ENCODE assay signal across 9 mouse cellular contexts in genomic region chr16:91056043-91056821, GRCm38 (mm10). TPM values are rescaled to one million over a fixed set of nuclear protein-coding genes. Genes with fewer than 3 reads are reported as not detected.
DNase-seq lines count a peak whose midpoint lies in the region; ATAC-seq and TF ChIP-seq lines count a peak whose summit lies in the region.
"Had no signal": no experiment of that assay in that cellular context is flagged by ENCODE, and none has a peak within 500 bp of the region (broad histone marks: within the 10 kb centered on the region; RNA-seq: fewer than 3 reads in every experiment).

No protein-coding gene starts in this region.

- H3K4me2 ChIP-seq in forebrain, embryonic 12.5 days: no peak overlapping the region
- no peak overlapping the region for H3K4me2 ChIP-seq in forebrain, embryonic 13.5 days
- H3K4me2 ChIP-seq: embryonic facial prominence, embryonic 15.5 days had no signal

- H3K27ac ChIP-seq in cortical plate, adult 2 months (ENCODE audit: insufficient read depth, low read length): no peak overlapping the region
- H3K27ac ChIP-seq in forebrain, embryonic 12.5 days: no peak overlapping the region
- H3K27ac ChIP-seq in forebrain, embryonic 13.5 days: no peak overlapping the region
- H3K27ac ChIP-seq: embryonic facial prominence, embryonic 15.5 days had no signal

- TF ChIP-seq POLR2A in cortical plate, adult 2 months (IDR thresholded peaks at IDR 0.05; ENCODE audit: extremely low read depth, insufficient read depth, low read length): 0 out of 2 replicates have a peak, but pooled peaks have one; percentile 23

- H3K4me3 ChIP-seq in cortical plate, adult 2 months (ENCODE audit: insufficient read depth, low read length): no peak overlapping the region
- H3K4me3 ChIP-seq in forebrain, embryonic 12.5 days (replicated peaks): no peak overlapping the region
- no peak overlapping the region for H3K4me3 ChIP-seq in forebrain, embryonic 13.5 days
- H3K4me3 ChIP-seq: embryonic facial prominence, embryonic 15.5 days; myocyte had no signal

- H3K36me3 ChIP-seq in forebrain, embryonic 12.5 days (replicated peaks): no peaks in the 10 kb centered on the region
- no peaks in the 10 kb centered on the region for H3K36me3 ChIP-seq in forebrain, embryonic 13.5 days (ENCODE audit: poor library complexity, severe bottlenecking)
- H3K36me3 ChIP-seq: embryonic facial prominence, embryonic 15.5 days had no signal

- peak; percentile 53 for ATAC-seq in neutrophil, adult 5-6 weeks (ENCODE audit: extremely low read depth, insufficient number of reproducible peaks, low FRiP score, poor library complexity, severe bottlenecking)
- no peak for ATAC-seq in forebrain, embryonic 12.5 days (ENCODE audit: low FRiP score)
- ATAC-seq in forebrain, embryonic 13.5 days: no peak

- no peaks in the 10 kb centered on the region for H3K9me3 ChIP-seq in forebrain, embryonic 12.5 days
- no peaks in the 10 kb centered on the region for H3K9me3 ChIP-seq in forebrain, embryonic 13.5 days (replicated peaks)
- H3K9me3 ChIP-seq: embryonic facial prominence, embryonic 15.5 days had no signal

- TF ChIP-seq CTCF in cortical plate, adult 2 months (IDR thresholded peaks at IDR 0.05; ENCODE audit: extremely low read depth, insufficient read depth, low read length): no peak

- 50% methylated on average over 16 of the region's 16 CpGs for WGBS in forebrain, embryonic 12.5 days
- WGBS in forebrain, embryonic 13.5 days: 54% methylated on average over 16 of the region's 16 CpGs

- H3K27me3 ChIP-seq in forebrain, embryonic 12.5 days: peaks cover 11% of the 10 kb centered on the region; the same call in 1 of the 2 replicates
- H3K27me3 ChIP-seq in forebrain, embryonic 13.5 days: peaks cover 13% of the 10 kb centered on the region; the same call in 1 of the 2 replicates
- H3K27me3 ChIP-seq: embryonic facial prominence, embryonic 15.5 days had no signal

- peaks cover 7% of the 10 kb centered on the region for H3K4me1 ChIP-seq in cortical plate, adult 2 months (ENCODE audit: control insufficient read depth, insufficient read depth, low read length)
- H3K4me1 ChIP-seq in forebrain, embryonic 12.5 days: no peaks in the 10 kb centered on the region
- peaks cover 5% of the 10 kb centered on the region; the same call in 1 of the 2 replicates for H3K4me1 ChIP-seq in forebrain, embryonic 13.5 days

- peak; percentile 16 for DNase-seq in retina, embryonic 14.5 days (ENCODE audit: low spot score)
- DNase-seq in retina, postnatal 1 day: no peak
- DNase-seq in kidney, adult 9 months: peak; percentile 54

- no peak overlapping the region for H3K9ac ChIP-seq in forebrain, embryonic 12.5 days
- no peak overlapping the region for H3K9ac ChIP-seq in forebrain, embryonic 13.5 days
- H3K9ac ChIP-seq: embryonic facial prominence, embryonic 15.5 days had no signal

RNA-seq across cellular contexts. Expression of gene Paxbp1, which starts 11.9 kb away (rescaled TPM):
- 81.5 and 92.3 TPM in 2 replicates for polyA plus RNA-seq in cortical plate, adult 2 months (2012; rRNA removed)
- total RNA-seq in neutrophil, adult 5-6 weeks (2017): 134 and 148 TPM in 2 replicates
- 105 TPM in 2 replicates for polyA plus RNA-seq in forebrain, embryonic 12.5 days (2016; fragmentation: Nextera tagmentation; extraction: Ambion mirVana)
- polyA plus RNA-seq in forebrain, embryonic 13.5 days (2015; fragmentation: Nextera tagmentation; extraction: Ambion mirVana): 75.8 and 77.1 TPM in 2 replicates

RNA-seq across cellular contexts. Expression of gene 4932438H23Rik, which starts 38.7 kb away (rescaled TPM):
- 0.74 and 1.2 TPM in 2 replicates for polyA plus RNA-seq in cortical plate, adult 2 months (2012; rRNA removed)
- 0.23 TPM in 1 of 2 replicates, not detected in the other for total RNA-seq in neutrophil, adult 5-6 weeks (2017)
- polyA plus RNA-seq in forebrain, embryonic 12.5 days (2016; fragmentation: Nextera tagmentation; extraction: Ambion mirVana): 0.43 TPM in 1 of 2 replicates, not detected in the other
- polyA plus RNA-seq in forebrain, embryonic 13.5 days (2015; fragmentation: Nextera tagmentation; extraction: Ambion mirVana): 0.68 and 0.93 TPM in 2 replicates

RNA-seq across cellular contexts. Expression of gene Synj1, which starts 45.1 kb away (rescaled TPM):
- polyA plus RNA-seq in cortical plate, adult 2 months (2012; rRNA removed): 157 and 161 TPM in 2 replicates
- total RNA-seq in neutrophil, adult 5-6 weeks (2017): 85.6 and 87.6 TPM in 2 replicates
- polyA plus RNA-seq in forebrain, embryonic 12.5 days (2016; fragmentation: Nextera tagmentation; extraction: Ambion mirVana): 25.2 and 26.6 TPM in 2 replicates
- polyA plus RNA-seq in forebrain, embryonic 13.5 days (2015; fragmentation: Nextera tagmentation; extraction: Ambion mirVana): 22.7 and 27.8 TPM in 2 replicates
